Mouse (Mus musculus) neural tube, embryonic 11.5 days (tissue): ENCODE data around the gene Sult6b2. TPM values are rescaled to one million over a fixed set of nuclear protein-coding genes. Genes with fewer than 3 reads are reported as not detected.

Source experiments
- ATAC-seq: fragments of 200-750 bp; cut with Nextera tagmentation; 2 replicates; pipeline ENCODE4 v1.8.0; 2017; ENCODE audit warnings: moderate number of reproducible peaks, mild to moderate bottlenecking, moderate TSS enrichment, moderate library complexity; ENCODE audit not compliant: insufficient read depth, low FRiP score, low TSS enrichment
- DNase-seq: peaks from one replicate; pipeline ENCODE4 v3.0.0-alpha.2; 2015; ENCODE audit warnings: low spot score
- H3K27ac ChIP-seq: fragments of 300-500 bp; sonication (generic); 2 replicates; pipeline ENCODE4 v1.5.1; 2014; ENCODE audit warnings: low read depth, mild to moderate bottlenecking, low read length
- H3K27me3 ChIP-seq: fragments of 300-500 bp; sonication (generic); 2 replicates; pipeline ENCODE4 v1.6.1; 2014; ENCODE audit warnings: mild to moderate bottlenecking, low read length, mixed read lengths; ENCODE audit not compliant: control insufficient read depth, insufficient read depth
- H3K36me3 ChIP-seq: fragments of 300-500 bp; sonication (generic); 2 replicates; pipeline ENCODE4 v1.6.1; 2014; ENCODE audit warnings: mild to moderate bottlenecking, low read length, moderate library complexity, mixed read lengths; ENCODE audit not compliant: control insufficient read depth, insufficient read depth
- H3K4me1 ChIP-seq: fragments of 300-500 bp; sonication (generic); 2 replicates; pipeline ENCODE4 v1.6.1; 2014; ENCODE audit warnings: low read length, mixed read lengths; ENCODE audit not compliant: control insufficient read depth, insufficient read depth
- H3K4me2 ChIP-seq: fragments of 300-500 bp; sonication (generic); 2 replicates; pipeline ENCODE4 v1.6.1; 2014; ENCODE audit warnings: low read depth, mild to moderate bottlenecking, moderate library complexity
- H3K4me3 ChIP-seq: fragments of 300-500 bp; sonication (generic); 2 replicates; pipeline ENCODE4 v1.5.1; 2014; ENCODE audit warnings: low read depth, low read length
- H3K9ac ChIP-seq: fragments of 300-500 bp; sonication (generic); 2 replicates; pipeline ENCODE4 v1.6.1; 2014; ENCODE audit warnings: mild to moderate bottlenecking, low read length
- H3K9me3 ChIP-seq: fragments of 300-500 bp; sonication (generic); 2 replicates; pipeline ENCODE4 v1.6.1; 2016; ENCODE audit warnings: low read length; ENCODE audit not compliant: control insufficient read depth
- WGBS: fragments of 180-500 bp; shearing (Covaris S2); extraction: QIAGEN DNeasy Blood & Tissue Kit; methylation state at CpG from one replicate; pipeline ENCODE4 v1.1.7; 2014; 5-methylcytosine and 5-hydroxymethylcytosine counted together
- polyA plus RNA-seq: library from polyadenylated mRNA; unstranded; fragments of >200 nt; fragmentation: Nextera tagmentation; extraction: Ambion mirVana; gene quantifications from 2 replicates; pipeline ENCODE4 v1.2.1, GENCODE M21; 2014

Sult6b2 gene
- polyA plus RNA-seq, 1 experiment from 2014 or later = 0.29 TPM

- H3K36me3 ChIP-seq = no peaks in the 10 kb centered on the region
- no peak overlapping the region for H3K4me2 ChIP-seq
- no peaks in the 10 kb centered on the region for H3K9me3 ChIP-seq
- ATAC-seq (peak; percentile 56), DNase-seq (peak; percentile 53)
- H3K4me1 ChIP-seq = no peaks in the 10 kb centered on the region
- no peak overlapping the region for H3K27ac ChIP-seq
- no peak overlapping the region for H3K9ac ChIP-seq
- H3K4me3 ChIP-seq = no peak overlapping the region
- H3K27me3 ChIP-seq = no peaks in the 10 kb centered on the region
- 61% methylated on average over 11 of the region's 11 CpGs for WGBS
These were observed 25.1 kb downstream of the Sult6b2 start for GRCm38 (mm10) chr6:142779045-142779811.

GRCm38 (mm10) chr6:142776935-142777334, 27.4 kb downstream of the Sult6b2 start:
- no peak for DNase-seq
- peaks cover 16% of the 10 kb centered on the region for H3K36me3 ChIP-seq
- no peaks in the 10 kb centered on the region for H3K27me3 ChIP-seq
- H3K4me1 ChIP-seq = no peaks in the 10 kb centered on the region
- H3K9me3 ChIP-seq = no peaks in the 10 kb centered on the region
- no peak overlapping the region for H3K4me2 ChIP-seq
- H3K27ac ChIP-seq = no peak overlapping the region
- H3K4me3 ChIP-seq = no peak overlapping the region
- H3K9ac ChIP-seq = no peak overlapping the region
- 85% methylated on average over 4 of the region's 4 CpGs for WGBS
- ATAC-seq = no peak

GRCm38 (mm10) chr6:142773566-142773965, 30.7 kb downstream of the Sult6b2 start:
- H3K4me1 ChIP-seq = no peaks in the 10 kb centered on the region
- 88% methylated on average over 5 of the region's 5 CpGs for WGBS
- no peaks in the 10 kb centered on the region for H3K9me3 ChIP-seq
- no peak for DNase-seq
- no peak for ATAC-seq
- H3K27me3 ChIP-seq = no peaks in the 10 kb centered on the region
- no peak overlapping the region for H3K4me3 ChIP-seq
- peaks cover 19% of the 10 kb centered on the region for H3K36me3 ChIP-seq
- H3K4me2 ChIP-seq = no peak overlapping the region
- no peak overlapping the region for H3K9ac ChIP-seq
- H3K27ac ChIP-seq = no peak overlapping the region

- Histone ChIP-seq H3K4me2 (no peak overlapping the region), H3K4me1 (no peaks in the 10 kb centered on the region), H3K9me3 (no peaks in the 10 kb centered on the region), H3K36me3 (peaks cover 21% of the 10 kb centered on the region), H3K27me3 (no peaks in the 10 kb centered on the region), H3K4me3 (no peak overlapping the region), H3K9ac (no peak overlapping the region), H3K27ac (no peak overlapping the region)
- WGBS = 89% methylated on average over 4 of the region's 4 CpGs
- DNase-seq = no peak
- ATAC-seq = no peak
These were observed 32.7 kb downstream of the Sult6b2 start for GRCm38 (mm10) chr6:142771643-142772042.

- WGBS = 91% methylated on average over 3 of the region's 3 CpGs
- Histone ChIP-seq H3K27me3 (no peaks in the 10 kb centered on the region), H3K36me3 (peaks cover 24% of the 10 kb centered on the region), H3K9me3 (no peaks in the 10 kb centered on the region), H3K4me2 (no peak overlapping the region), H3K27ac (no peak overlapping the region), H3K4me1 (no peaks in the 10 kb centered on the region), H3K9ac (no peak overlapping the region), H3K4me3 (no peak overlapping the region)
- ATAC-seq (no peak), DNase-seq (no peak)
These were observed 34.4 kb downstream of the Sult6b2 start for GRCm38 (mm10) chr6:142769896-142770295.

GRCm38 (mm10) chr6:142767305-142767704, 37.0 kb downstream of the Sult6b2 start:
- H3K27me3 ChIP-seq = no peaks in the 10 kb centered on the region
- no peak overlapping the region for H3K4me3 ChIP-seq
- 91% methylated on average over 9 of the region's 9 CpGs for WGBS
- H3K36me3 ChIP-seq = peaks cover 11% of the 10 kb centered on the region
- no peak overlapping the region for H3K4me2 ChIP-seq
- DNase-seq (no peak), ATAC-seq (no peak)
- H3K9me3 ChIP-seq = no peaks in the 10 kb centered on the region
- no peaks in the 10 kb centered on the region for H3K4me1 ChIP-seq
- no peak overlapping the region for H3K9ac ChIP-seq
- H3K27ac ChIP-seq = no peak overlapping the region

GRCm38 (mm10) chr6:142764933-142765332, 39.4 kb downstream of the Sult6b2 start:
- DNase-seq = no peak
- H3K27ac ChIP-seq = no peak overlapping the region
- H3K4me2 ChIP-seq = no peak overlapping the region
- H3K4me3 ChIP-seq = no peak overlapping the region
- H3K9me3 ChIP-seq = no peaks in the 10 kb centered on the region
- no peak for ATAC-seq
- no peaks in the 10 kb centered on the region for H3K27me3 ChIP-seq
- H3K9ac ChIP-seq = no peak overlapping the region
- peaks cover 5% of the 10 kb centered on the region for H3K36me3 ChIP-seq
- no peaks in the 10 kb centered on the region for H3K4me1 ChIP-seq
- WGBS = 65% methylated on average over 2 of the region's 2 CpGs

GRCm38 (mm10) chr6:142759633-142760032, 44.7 kb downstream of the Sult6b2 start:
- DNase-seq (no peak), ATAC-seq (no peak)
- H3K27me3 ChIP-seq = no peaks in the 10 kb centered on the region
- no peak overlapping the region for H3K4me3 ChIP-seq
- no peaks in the 10 kb centered on the region for H3K9me3 ChIP-seq
- 91% methylated on average over 2 of the region's 2 CpGs for WGBS
- H3K4me1 ChIP-seq = peaks cover 6% of the 10 kb centered on the region; the same call in 1 of the 2 replicates
- H3K36me3 ChIP-seq = no peaks in the 10 kb centered on the region
- no peak overlapping the region for H3K9ac ChIP-seq
- no peak overlapping the region for H3K4me2 ChIP-seq
- no peak overlapping the region for H3K27ac ChIP-seq

- ATAC-seq = no peak
- 90% methylated on average over 6 of the region's 6 CpGs for WGBS
- Histone ChIP-seq H3K27me3 (no peaks in the 10 kb centered on the region), H3K4me1 (peaks cover 6% of the 10 kb centered on the region; the same call in 1 of the 2 replicates), H3K4me3 (no peak overlapping the region), H3K4me2 (no peak overlapping the region), H3K27ac (no peak overlapping the region), H3K9me3 (no peaks in the 10 kb centered on the region), H3K36me3 (no peaks in the 10 kb centered on the region), H3K9ac (no peak overlapping the region)
- DNase-seq = no peak
These were observed 45.7 kb downstream of the Sult6b2 start for GRCm38 (mm10) chr6:142758562-142758961.
